Mouse (Mus musculus) heart, postnatal 0 days (tissue): ENCODE results near the gene Dennd5a.

Experiments used
- CTCF ChIP-seq: IDR thresholded peaks from 2 replicates; pipeline ENCODE4 v1.5.1; 2016; ENCODE audit warnings: antibody characterized with exemption, control low read depth, low read depth
- EP300 ChIP-seq: IDR thresholded peaks from 2 replicates; pipeline ENCODE4 v1.6.1; 2016; ENCODE audit warnings: antibody characterized with exemption, low read depth

- TF ChIP-seq CTCF = no peak
- no peak for TF ChIP-seq EP300
Measured at GRCm38 (mm10) chr7:109944421-109945034, 15.7 kb downstream of the Dennd5a start.
